ENCODE assay signal across 12 mouse cellular contexts in the genomic region with DNA sequence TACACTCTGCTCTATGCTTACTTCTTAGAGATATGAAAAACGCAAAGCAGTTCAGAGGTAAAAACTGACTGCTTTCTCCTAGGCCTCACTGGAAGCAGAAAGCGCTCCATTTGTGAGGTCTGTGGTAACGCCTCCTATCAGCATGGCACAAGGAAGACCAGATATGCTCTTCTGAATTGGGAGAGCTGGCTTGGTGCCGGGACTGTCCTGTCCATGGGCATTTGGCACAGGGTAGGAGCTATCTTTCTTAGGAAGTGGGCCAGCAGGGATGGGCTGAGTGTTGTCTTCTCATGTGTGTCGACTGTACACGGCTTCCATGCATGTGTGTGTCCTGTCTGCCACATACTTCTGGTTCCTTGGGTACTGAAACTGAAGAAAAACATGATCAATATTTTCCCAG.
"Had no signal": no experiment of that assay in that cellular context is flagged by ENCODE, and none has a peak within 500 bp of the region (broad histone marks: within the 10 kb centered on the region; RNA-seq: fewer than 3 reads in every experiment).

No protein-coding gene starts in this region.

- DNase-seq: kidney, adult 11 months; kidney, adult 8-10 months; kidney, postnatal 10 days; kidney, postnatal 36 days; layer of hippocampus, postnatal 36 days; liver; lung, adult 18-20 months; lung, postnatal 10 days; lung, postnatal 36 days; midbrain, embryonic 14.5 days; thymus, adult 18-20 months; thymus, postnatal 36 days had no signal
